Mouse (Mus musculus): ENCODE measurements around the gene 2610001J05Rik.
A peak's percentile ranks its signal among the peaks of the same experiment; 100 is the strongest.
"Not testable (repeated sequence)": the region's sequence is repeated elsewhere in the genome, so short reads cannot be mapped to it uniquely, and the experiment has no call there.

The 2610001J05Rik gene

DNA sequence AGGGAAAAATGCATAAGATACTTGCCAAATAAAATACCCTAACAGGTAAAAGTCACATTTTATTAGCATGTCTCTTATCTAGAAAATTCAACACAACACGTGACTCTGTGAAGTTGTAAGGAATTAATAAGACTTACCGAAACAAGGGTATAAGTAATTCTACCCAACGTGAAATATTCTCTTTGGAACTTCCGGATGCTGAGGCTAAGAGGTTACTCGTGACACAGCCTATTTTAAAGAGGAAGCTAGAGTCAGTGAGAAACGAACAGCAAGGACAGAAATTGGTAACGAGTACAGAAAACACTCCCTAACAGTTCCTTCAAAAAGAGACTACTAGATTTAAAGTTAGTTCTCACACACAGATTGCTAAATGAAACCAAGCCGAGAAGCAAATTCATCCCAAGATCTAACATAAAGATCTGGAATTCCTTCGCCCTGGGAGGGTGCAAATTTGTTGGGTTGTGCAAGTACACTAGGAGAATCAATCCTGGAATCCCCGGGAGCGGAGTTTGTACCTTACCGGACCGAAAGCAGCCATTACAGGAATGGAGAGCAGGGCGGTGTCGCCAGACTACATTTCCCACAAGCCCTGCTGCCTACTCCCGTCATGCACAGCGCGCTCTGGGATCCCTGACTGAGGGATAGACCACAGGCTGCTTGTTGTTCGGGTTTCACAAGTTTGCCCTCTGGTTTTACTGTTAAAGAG is at the start of gene 2610001J05Rik:
Gene 2610001J05Rik (minus strand): TSS at position 600 of the 706 bp plus-strand sequence.
- peak; percentile 92 for DNase-seq

DNA sequence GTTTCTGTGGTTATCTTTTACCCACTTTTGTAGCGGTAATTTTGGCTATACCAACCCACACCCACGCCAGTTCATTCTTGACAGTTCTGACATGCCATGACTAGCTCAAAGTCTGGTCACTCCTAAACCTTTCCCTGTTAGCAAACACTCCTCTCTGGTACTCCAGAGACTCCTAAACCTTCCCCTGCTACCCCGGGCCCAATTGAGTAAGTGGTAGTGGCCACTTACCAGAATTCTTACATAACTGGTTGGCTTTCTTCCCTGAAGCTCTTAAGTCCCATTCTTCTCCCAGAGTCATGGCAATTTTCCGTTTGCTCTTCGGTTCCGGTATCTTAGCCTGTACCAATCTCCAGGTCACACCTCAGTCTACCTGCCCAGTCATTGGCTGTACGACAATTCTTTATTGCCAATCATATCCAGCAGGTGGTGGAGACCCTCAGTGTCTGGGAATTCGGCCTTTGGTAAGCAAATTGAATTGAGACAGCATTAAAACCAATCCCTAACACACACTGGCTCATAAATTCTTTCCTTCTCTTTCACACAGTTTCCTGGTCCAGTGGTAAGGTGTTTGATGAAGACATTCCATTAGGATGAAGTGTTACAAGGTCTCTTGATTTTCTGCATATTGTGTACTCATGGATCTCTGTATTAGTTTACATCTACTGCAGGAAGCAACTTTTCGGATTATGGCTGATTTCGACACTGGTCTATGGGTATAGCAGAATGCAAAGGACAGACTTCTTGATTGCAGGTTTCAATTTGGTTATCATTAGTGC is 38.6 kb upstream of the 2610001J05Rik start:
- DNase-seq, result no peak

DNA sequence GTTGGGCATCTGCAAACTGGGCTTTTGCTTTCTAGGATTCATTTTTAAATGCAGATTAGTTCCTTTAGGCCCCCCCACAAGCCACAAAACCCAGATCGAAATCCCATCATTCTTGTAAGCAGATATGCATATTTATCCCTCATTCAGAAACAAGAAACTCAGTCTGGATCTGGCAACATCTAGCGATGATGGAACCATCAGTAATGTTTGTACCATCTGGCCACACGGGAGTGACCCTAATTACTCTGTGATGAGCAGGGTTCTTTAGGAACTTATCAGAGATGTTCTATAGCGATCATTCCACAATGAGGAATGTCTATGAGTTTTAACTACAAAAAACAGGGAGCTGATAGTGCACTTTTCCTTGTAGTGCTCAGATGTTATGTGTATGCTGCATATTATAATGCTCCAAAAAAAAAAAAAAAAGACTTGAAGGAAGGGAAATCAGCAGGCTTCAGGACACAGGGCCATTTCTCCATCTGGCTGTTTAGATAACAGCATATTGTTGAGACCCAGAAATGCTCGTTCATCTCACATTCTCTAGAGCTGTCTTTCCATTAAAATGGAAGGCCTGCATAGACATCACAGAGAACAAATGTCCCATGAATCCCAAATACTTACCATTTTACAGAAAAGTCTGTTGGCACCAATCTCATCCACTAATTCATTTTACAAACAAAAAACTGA is 31.8 kb upstream of the 2610001J05Rik start:
- peak; percentile 67 for DNase-seq

DNA sequence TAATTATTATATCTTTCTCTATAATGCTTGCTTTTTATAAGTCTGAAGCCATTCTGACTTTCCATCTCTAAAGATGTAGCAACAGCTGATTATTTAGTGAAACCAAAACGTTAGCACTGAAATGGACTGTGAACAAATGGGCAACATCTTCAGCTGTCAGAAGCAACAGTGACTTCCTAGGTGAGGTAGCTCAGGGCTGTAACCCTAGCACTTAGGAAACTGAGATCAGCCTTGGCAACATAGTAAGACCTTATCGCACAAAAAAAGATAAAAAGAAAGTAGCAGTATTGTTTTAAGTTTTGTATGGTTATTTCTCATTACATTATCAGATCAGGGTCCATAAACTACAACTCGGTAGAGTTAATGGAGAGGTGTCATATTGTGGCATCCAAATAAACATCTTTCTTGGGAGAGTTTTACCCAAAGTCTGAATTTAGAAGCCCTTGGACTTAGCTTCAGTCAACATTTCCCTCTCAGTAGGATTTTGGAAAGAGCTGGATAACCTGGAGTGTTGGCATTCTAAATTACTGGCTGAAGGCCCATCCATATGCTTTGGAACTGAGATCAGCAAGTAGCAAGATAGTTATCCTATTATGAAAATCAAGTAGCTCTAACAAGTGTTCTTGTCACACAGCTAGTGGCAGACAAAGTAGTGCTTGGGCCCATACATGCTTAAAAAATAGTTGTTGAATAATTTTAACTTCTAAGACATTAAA is 13.7 kb upstream of the 2610001J05Rik start:
- DNase-seq, result peak; percentile 91

DNA sequence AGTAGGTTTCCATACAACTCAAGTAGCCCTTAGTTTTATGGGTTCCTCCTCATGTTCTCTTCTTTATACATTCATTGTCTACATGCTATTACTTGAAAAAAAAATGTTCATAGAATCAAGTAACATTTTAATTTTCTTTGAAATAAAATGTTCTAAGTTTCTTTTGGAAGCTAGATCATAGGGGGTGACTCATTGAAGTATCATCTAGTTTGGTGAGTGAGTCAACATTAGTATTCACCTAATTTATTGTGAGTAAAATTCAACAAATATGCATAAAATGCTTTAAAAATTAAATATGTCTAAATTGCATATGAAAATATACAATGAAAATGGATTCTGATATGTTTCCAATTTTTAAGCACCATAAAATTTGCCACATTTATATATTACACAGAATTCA is 11.6 kb upstream of the 2610001J05Rik start:
- DNase-seq, result no peak

DNA sequence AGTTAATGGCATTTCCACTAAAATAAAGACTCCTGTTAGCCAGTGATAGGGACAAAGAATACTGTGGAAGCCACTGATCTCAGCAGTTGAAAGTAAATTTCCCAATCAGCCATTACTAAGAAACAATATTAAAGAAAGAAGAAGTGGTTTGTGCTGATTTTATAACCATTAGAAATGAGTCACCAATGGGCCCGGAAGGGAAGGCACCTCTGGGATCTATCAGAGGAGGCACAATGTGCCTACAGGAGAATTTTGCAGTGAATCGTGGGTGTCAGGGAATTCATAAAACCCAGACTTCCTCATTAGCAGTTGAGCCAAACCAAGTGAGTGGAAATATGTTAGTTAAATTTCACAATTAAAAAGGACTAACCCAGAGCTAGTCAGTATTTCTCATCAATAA is 2.6 kb upstream of the 2610001J05Rik start:
- no peak for DNase-seq

DNA sequence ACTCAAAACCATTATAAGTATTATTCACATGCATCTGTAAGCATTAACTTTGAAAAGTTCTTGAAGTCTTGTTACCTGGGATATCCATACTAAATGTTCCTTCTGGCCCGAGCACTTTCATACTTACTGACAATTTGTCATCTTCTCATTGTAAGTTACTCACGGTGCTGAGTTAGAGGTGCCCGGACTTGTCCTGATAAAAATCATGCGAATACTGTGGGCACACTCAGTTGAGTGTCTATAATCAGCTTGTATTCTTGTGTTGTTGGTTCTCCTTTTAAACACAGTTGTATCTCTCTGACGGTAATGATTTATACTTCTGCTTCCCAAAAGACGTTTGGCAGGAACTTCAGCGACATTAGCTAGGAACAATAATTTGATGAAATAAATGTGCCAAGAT is 758 bp upstream of the 2610001J05Rik start:
- peak; percentile 10 for DNase-seq

DNA sequence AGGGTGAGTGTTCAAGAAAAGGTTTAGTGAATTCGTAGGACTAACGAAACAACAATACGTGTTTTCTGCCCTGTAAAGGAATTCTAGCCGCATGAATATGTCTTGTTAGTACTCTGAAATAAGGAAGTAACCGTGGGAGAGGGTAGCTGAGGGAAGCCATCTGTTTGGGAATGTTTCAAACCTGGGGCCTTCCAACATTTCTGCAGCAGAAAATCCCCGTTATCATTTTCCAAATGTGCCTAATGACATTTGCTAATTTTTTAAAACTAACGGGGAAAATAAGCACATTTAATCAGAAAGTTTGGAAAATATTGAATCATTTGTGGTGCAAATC is 274 bp upstream of the 2610001J05Rik start:
- no peak for DNase-seq

DNA sequence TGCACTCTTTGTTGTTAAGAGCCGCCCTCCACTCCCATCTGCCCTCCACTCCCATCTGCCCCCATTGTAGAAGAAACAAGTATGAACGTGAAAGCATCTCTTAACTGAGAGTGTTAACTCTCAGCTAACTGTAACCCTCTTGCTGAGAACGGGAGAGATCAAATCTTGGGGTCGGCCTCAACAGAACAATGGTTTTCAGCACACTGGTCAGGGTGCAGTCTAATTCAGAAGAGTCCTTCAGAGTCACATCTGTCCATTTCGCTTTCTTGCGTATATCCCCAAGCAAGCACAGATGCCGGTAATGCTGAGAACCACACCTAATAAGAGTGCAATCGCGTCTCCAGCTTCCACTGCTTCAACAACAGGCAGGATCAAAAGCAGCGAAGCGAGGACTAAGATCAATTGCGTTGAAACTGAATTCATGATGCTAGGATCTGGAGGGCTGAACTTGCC is 1.0 kb downstream of the 2610001J05Rik start:
- DNase-seq, result peak; percentile 13

DNA sequence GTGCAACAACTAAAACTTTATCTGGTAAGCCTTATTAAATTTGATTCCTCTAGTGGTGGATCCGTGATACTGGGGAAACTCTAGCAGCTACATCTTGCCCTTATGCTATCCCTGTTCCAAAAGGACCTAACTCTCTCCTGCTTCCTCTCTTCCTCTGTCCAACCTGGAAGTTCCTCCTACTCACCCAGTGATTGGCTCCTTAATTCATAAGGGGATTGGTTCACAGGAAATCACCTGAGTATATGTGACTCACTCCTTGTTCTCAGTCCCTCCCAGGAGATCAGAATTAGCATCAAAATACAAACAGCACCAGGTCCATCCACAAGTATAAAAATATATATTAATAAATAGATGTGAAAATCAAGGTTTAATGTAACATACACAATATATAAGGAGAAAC is 10.7 kb downstream of the 2610001J05Rik start:
- DNase-seq, result no peak

DNA sequence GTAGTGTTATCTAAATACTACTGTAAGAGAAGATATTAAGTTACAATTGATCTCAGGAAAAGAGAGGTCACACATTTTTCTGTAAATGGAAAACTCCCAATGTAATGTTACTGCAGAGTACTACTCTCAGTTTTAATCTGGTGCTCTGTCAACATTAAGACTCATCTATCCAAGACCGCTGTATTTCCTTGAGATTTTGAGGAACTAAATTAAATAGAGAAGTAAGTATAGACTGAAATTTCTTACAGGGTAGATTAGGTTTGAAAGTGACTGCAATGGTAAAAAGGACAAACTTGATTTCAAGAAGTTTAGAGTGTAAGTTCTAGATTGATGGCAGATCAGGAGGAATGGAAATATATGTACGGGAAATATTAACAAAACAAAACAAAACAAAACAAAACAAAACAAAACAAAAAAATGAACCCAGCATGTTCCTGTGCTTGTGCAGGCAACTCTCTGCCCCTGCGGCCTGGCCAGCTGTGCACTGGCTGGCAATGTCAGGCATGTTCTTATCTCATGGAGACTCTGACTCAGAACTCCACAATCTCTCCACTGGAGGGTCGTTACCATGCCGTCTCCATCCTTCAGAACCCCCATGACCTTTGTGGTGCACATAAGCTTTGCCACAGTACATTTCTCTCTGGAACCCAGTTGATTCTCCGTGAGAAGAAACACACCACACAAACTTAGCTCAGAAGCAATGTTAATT is 11.3 kb downstream of the 2610001J05Rik start:
- no peak for DNase-seq

DNA sequence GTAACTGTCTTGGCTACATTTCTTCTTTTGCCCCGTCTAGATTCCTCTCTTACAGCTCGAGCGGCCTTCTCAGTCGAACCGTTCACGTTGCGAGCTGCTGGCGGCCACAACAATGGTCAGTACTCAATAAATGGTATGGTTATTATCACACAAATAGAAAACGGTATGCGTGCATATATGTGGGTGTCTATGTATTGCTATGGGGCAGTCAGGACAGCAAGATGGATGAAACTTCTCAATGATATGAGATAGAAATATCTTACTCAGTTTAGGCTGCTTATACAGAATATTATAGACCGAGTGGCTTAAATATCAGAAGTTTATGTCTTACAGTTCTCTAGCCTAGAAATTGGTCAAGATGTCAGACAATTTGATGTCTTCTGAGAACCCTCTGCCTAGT is 17.1 kb downstream of the 2610001J05Rik start:
- DNase-seq, result no peak

DNA sequence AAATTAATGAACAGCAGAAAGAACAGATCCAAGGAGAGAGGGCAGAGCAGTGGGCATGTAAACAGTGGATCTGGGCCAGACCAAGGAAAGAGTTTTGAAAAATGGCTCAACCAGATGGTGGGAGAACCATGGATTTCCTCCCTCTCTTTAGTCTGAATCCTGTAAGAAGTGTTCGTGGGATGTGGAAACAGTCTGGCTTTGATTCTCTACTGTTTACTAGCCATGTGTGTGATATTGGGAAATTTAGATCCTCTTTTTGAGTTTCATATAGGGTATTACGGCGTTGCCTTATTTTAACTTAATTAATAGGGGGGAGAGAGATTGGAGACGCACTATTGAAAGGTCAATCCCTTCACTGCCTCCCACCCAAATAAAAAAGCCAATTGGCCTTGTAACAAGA is 18.1 kb downstream of the 2610001J05Rik start:
- DNase-seq, result no peak

DNA sequence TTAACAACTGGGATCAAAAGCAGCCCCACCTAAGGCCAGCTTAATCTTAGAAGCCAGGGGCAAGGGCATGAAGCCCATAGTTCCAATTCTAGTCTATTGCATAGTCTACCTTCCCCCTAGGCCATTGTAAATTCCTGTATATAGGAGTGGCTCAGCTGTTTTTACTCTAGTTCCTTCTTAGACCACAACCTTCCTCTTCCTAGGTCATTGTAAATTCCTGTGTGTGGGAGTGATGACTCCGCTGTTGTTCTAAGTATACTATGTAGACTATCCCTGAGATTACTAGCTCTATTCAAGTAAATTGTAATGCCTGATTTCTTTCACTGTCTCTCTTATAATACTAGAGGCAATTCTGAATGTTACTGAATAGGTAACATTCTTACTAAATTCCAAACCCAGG is 25.3 kb downstream of the 2610001J05Rik start:
- DNase-seq, result not testable (repeated sequence)

DNA sequence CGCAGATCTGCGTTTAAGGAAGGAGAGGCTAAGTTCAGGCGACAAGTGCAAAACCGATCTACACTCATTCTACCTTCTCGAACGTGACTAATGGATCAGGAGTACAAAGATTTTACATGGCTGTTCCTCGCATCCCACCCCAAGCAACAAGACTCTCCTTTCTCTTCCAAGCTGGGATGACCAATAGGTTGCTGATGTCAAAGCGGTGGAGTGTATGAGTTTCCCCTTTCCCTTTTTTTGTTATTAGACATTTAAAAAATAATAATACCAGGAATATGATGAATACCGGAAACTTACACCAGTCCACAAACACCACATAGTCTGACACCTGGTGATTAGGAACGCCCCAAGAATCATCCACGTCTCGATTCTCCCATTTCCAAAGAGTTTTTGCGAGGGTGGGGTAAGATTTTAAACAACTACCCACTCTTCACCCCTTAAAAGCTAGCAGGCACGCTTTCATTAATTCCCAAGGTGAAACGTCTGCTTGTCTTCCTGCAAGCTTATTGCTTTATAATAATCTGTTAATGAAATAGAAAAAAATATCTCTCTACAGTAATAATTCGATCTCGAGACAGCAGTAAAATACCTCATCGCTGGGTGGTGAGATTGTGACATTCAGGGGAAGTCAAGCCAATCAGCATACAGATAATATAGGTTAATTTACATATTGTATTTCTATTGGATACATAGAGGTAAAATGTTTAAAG is 31.8 kb downstream of the 2610001J05Rik start, which contains the start of gene Gpr85:
Gene Gpr85 (minus strand): TSS at position 598 of the 710 bp plus-strand sequence.
- DNase-seq, result peak; percentile 52

DNA sequence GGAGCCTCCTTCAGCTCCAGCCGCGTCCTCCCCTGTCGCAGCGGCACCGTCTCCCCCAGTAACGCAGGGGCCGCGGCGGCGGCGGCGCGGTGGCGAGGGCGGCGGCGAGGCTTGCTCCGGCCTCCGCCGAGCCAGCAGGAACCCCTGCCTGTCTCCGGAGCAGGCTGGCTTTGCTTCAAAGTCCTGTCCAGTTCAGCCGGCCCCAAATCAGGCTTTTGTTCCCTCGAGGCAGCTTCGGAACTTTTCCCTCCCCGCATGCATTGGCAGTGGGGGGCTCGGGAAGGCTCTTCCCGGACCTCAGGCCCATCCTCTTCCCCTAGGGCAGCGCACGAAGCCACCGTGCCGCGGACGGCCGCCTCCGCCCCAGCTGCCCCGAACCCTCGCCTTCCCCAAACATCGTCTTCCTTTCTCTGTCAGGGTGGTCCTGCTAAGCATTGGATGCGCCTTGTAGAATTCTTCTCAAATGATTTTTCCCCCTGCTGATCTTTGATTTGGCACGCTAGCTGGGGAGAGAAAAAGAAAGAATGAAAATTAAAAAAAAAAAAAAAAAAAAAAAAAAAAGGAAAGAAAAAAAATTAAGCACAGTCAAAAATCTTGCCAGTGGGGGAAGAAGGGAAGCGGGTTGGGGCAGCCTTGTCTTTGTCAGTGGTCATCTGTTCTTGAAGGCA is 32.5 kb downstream of the 2610001J05Rik start:
- peak; percentile 91 for DNase-seq

DNA sequence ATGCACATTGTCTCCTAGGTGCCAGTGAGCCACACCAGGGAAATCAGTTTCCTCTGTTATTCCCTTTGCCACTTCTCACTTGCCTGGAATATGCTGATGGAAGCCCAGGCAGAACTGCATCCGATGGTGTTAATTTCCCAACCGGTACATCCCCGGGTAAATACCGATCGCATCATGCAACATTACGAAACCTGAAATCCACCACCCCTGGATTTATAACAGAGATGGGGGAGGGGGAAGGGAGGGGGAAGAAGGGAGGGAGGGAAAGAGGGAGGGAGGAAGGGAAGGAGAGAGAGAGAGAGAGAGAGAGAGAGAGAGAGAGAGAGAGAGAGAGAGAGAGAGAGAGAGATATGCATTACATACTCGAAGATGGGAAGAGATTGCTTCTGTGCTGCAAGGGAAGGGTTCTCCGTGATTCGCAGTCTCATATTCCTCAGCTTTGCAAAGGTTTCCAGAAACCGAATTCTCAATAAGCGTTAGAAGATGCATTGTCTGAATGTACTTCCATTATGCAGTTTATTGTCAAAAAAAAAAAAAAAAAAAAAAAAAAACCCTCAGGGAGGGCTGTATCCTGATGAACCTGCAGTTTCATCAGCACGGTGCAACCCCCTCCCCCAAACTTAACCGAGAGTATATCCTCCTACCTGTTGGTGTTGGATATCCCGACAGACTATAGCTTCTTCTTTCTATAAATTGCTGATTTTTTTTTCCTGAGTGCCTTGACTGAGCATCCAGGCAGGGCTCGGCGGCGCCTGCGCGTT is 33.2 kb downstream of the 2610001J05Rik start:
- DNase-seq, result peak; percentile 65

DNA sequence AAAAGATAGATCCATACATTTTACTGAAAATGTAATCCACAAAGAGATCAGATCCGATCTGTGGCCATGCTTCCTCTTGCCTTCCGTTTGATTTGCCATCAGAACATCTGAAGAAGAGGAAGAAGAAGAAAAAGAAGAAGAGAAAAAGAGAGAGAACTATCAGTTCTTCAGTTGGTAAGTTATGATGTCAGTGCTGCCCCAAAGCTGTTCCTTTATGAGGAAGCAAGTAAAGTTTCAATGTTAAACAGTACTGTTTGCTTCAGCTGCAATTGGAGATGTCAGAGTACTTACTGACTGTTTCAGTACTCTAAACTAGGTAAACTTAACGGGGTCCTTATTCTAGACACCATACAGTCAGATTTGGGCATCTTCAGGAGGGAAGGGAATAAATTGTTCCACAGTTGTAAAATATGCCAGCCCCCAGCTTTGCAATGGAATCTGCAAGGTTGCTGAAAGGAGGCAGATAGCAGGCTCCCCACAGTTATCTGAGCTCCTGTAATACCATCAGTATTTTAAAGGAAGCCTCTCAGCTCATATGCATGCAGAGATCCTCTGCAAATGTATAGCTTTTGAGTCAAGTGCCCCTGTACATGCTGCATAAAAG is 34.2 kb downstream of the 2610001J05Rik start:
- DNase-seq, result peak; percentile 31

DNA sequence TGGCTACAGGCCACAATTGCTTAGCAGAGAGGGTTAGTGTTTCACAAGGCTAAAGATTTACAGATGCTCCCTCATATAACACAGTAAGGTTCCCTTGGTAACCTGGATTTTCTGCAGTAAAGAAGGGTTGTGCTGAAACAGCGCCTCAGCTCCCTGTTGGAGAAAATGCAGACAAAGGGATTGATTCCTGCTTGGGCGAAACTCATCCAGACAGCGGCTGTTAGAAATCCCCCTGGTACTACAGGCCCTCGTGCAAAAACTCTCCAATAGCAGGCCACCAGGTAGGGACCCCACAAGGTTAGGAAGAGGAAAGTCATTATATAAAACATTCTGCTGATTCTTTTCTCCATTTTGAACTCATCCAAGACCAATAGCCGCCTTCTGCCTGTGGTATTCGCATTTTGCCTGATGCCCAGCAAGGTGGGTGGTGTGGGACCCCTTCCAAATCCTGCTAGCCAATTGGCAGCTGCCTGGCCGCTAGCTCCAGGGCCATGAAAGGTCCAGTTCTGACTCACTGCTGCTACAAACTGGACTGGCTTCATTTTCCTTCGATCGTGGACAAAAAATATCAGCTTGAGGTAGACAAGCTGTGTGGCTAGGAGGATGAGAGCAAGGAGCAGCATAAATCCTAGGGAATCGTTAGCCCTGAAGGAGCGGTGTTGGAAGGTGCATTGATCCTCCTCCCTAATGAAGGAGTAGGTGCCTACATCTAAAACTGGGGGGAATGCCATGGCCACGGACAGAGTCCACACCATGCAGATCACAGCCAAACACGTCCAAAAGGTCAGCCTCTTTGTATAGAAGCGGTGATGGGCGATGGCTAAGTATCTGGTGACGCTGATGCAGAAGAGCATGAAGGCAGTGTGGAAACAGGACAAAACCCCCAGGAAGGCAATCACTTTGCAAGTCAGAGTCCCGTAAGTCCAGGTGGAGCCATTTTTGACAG is 35.3 kb downstream of the 2610001J05Rik start:
- DNase-seq, result peak; percentile 88

Data from cerebellum, adult 9-11 months (tissue).